Mouse (Mus musculus): ENCODE data around the gene Ralgps1. TPM values are rescaled to one million over a fixed set of nuclear protein-coding genes. Genes with fewer than 3 reads are reported as not detected.

Ralgps1 gene
- total RNA-seq, 2 experiments from 2014 or later: 4.1 to 5.8 TPM

Small RNA genes within 50 kb of the gene (microRNA-seq; reads per million reads assigned to microRNA genes)
- gene Gm25998: not detected

Other genes starting within 250 kb of the Ralgps1 start
- 1 to 10 TPM; 3.0 to 3.3 TPM for gene Garnl3, start 239.8 kb downstream of the Ralgps1 start, total RNA-seq (2021)
- gene Angptl2, start 155.4 kb downstream of the Ralgps1 start, total RNA-seq (2021): 10 to 100 TPM; 47.9 to 78.9 TPM
- gene Zbtb34, start 59.8 kb upstream of the Ralgps1 start, total RNA-seq (2021): 1 to 10 TPM; 8.0 to 8.3 TPM
- gene Zbtb43, start 97.1 kb upstream of the Ralgps1 start, total RNA-seq (2021): 10 to 100 TPM; 21.3 to 24.2 TPM

Data from heart, postnatal 25 days (tissue).